Comparison of ENCODE assay signal across 15 mouse cellular contexts in the genomic region with DNA sequence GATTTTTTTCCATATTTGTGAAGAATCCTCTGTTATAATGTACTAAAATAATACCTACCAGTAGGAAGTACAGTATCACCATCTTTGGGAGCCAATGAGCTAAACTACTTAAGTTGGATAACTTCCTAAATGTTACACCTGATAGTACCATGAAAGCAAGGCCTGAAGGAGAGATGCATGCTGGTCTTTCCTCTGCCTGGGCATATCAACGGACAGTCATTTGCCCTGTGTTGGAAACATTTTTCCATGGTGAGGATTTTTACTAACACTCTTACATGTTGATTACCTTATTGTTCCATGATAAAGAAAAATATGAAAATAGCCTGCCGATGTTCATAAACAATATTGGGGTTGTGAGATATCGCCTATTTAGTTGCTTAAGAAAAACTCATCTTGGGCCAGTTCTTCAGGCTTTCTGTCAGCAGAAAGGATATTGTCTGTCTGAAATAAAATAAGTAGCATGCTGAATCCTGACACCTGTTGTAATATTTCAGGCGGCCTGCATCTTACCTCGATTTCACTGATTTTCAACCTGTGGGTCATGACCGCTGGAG. TPM values are rescaled to one million over a fixed set of nuclear protein-coding genes. Genes with fewer than 3 reads are reported as not detected.
A peak's percentile ranks its signal among the peaks of the same experiment; 100 is the strongest.
DNase-seq lines count a peak whose midpoint lies in the region; ATAC-seq and TF ChIP-seq lines count a peak whose summit lies in the region.
"Had no signal": no experiment of that assay in that cellular context is flagged by ENCODE, and none has a peak within 500 bp of the region (broad histone marks: within the 10 kb centered on the region; RNA-seq: fewer than 3 reads in every experiment).

No protein-coding gene starts in this region.

- dilution Hi-C loops in CH12.LX (cut with MboI; ENCODE audit: extremely low pct_ligation_motif_present, extremely low pct_unique_long_range_greater_than_20kb, low sequenced_read_pairs): no loop called here

- ATAC-seq in midbrain, embryonic 12.5 days (ENCODE audit: low FRiP score, low read depth): 0 out of 2 replicates have a peak, but pooled peaks have one; percentile 27
- ATAC-seq in hindbrain, embryonic 12.5 days (ENCODE audit: low FRiP score): no peak

- 95% methylated on average over 6 of the region's 6 CpGs for WGBS in midbrain, embryonic 12.5 days
- 97% methylated on average over 6 of the region's 6 CpGs for WGBS in midbrain, embryonic 10.5 days
- WGBS in macrophage (ENCODE audit: missing documents): 70% methylated on average over 6 of the region's 6 CpGs
- WGBS in hindbrain, embryonic 12.5 days: 94% methylated on average over 6 of the region's 6 CpGs

- no peaks in the 10 kb centered on the region for H3K27me3 ChIP-seq in midbrain, embryonic 12.5 days
- H3K27me3 ChIP-seq in midbrain, embryonic 10.5 days (ENCODE audit: low read depth, poor library complexity, severe bottlenecking): no peaks in the 10 kb centered on the region
- no peaks in the 10 kb centered on the region for H3K27me3 ChIP-seq in CH12.LX (replicated peaks)
- no peaks in the 10 kb centered on the region for H3K27me3 ChIP-seq in hindbrain, embryonic 12.5 days
- H3K27me3 ChIP-seq: embryonic facial prominence, embryonic 13.5 days; kidney, embryonic 15.5 days; limb, embryonic 13.5 days; lung, embryonic 15.5 days; midbrain, embryonic 13.5 days had no signal

- no peak overlapping the region for H3K9ac ChIP-seq in midbrain, embryonic 12.5 days (replicated peaks)
- H3K9ac ChIP-seq in CH12.LX (ENCODE audit: insufficient read depth, low read depth): peak overlapping the region; percentile 30; the same call in 1 of the 2 replicates
- H3K9ac ChIP-seq in hindbrain, embryonic 12.5 days: no peak overlapping the region
- H3K9ac ChIP-seq: kidney, embryonic 15.5 days; limb, embryonic 13.5 days; lung, embryonic 15.5 days had no signal

- peaks cover 60% of the 10 kb centered on the region for H3K79me2 ChIP-seq in CH12.LX (replicated peaks; ENCODE audit: control insufficient read depth, extremely low read depth, insufficient read depth, poor library complexity, severe bottlenecking)
- peaks cover 96% of the 10 kb centered on the region for H3K79me2 ChIP-seq in macrophage (ENCODE audit: inconsistent target)

- in situ Hi-C loops in CH12.LX (cut with MboI; ENCODE audit: low pct_ligation_motif_present, low pct_unique_long_range_greater_than_20kb, low sequenced_read_pairs): loop anchor here (10.0 kb wide), 1 partner anchor 138 kb away; the partner anchor contains the start of gene Atp6v1g3

- TF ChIP-seq CTCF in CH12.LX (conservative IDR thresholded peaks at IDR 0.05 in 1 of 2, IDR thresholded peaks at IDR 0.05 in 1 of 2; ENCODE audit: low read depth in 2 of 2, low read length in 2 of 2): no peak
- no peak for TF ChIP-seq CTCF in bone marrow macrophage, adult 2 months (IDR thresholded peaks at IDR 0.05; ENCODE audit: low read depth, low read length)

- no peak for TF ChIP-seq POLR2A in CH12.LX (IDR thresholded peaks at IDR 0.05; ENCODE audit: low read depth, low read length)
- TF ChIP-seq POLR2A in bone marrow macrophage, adult 2 months (IDR thresholded peaks at IDR 0.05; ENCODE audit: borderline replicate concordance, low read depth, low read length): no peak

- no peak for TF ChIP-seq RAD21 in CH12.LX (IDR thresholded peaks at IDR 0.05; ENCODE audit: low read depth, low read length)

- DNase-seq in midbrain, embryonic 10.5 days (ENCODE audit: low spot score): no peak
- no peak for DNase-seq in CH12.LX (ENCODE audit: extremely low read depth)
- DNase-seq in right cerebral cortex, postnatal 25 days: no peak
- DNase-seq: cerebellum, adult 11 months; cerebellum, adult 9-10 months had no signal

- no peak overlapping the region for H3K4me2 ChIP-seq in midbrain, embryonic 12.5 days (replicated peaks)
- H3K4me2 ChIP-seq in CH12.LX (ENCODE audit: insufficient read depth, low read depth, poor library complexity, severe bottlenecking): peak overlapping the region; percentile 80
- H3K4me2 ChIP-seq in hindbrain, embryonic 12.5 days (replicated peaks): no peak overlapping the region

- H3K9me3 ChIP-seq in midbrain, embryonic 12.5 days: no peaks in the 10 kb centered on the region
- no peaks in the 10 kb centered on the region for H3K9me3 ChIP-seq in midbrain, embryonic 10.5 days (replicated peaks)
- no peaks in the 10 kb centered on the region for H3K9me3 ChIP-seq in CH12.LX (replicated peaks; ENCODE audit: low read length)
- no peaks in the 10 kb centered on the region for H3K9me3 ChIP-seq in hindbrain, embryonic 12.5 days (replicated peaks)
- H3K9me3 ChIP-seq: embryonic facial prominence, embryonic 13.5 days; forebrain, embryonic 10.5 days; kidney, embryonic 15.5 days; limb, embryonic 13.5 days; lung, embryonic 15.5 days; midbrain, embryonic 13.5 days had no signal

- no peak overlapping the region for H3K27ac ChIP-seq in midbrain, embryonic 12.5 days (replicated peaks)
- no peak overlapping the region for H3K27ac ChIP-seq in midbrain, embryonic 10.5 days (replicated peaks)
- H3K27ac ChIP-seq in CH12.LX (ENCODE audit: insufficient read depth, low read depth): peak overlapping the region; percentile 60
- H3K27ac ChIP-seq in bone marrow macrophage, adult 2 months (ENCODE audit: insufficient read depth, low read depth, low read length): peak overlapping the region; percentile 84
- H3K27ac ChIP-seq in macrophage: peak overlapping the region; percentile 86
- H3K27ac ChIP-seq in hindbrain, embryonic 12.5 days: no peak overlapping the region
- H3K27ac ChIP-seq: lung, embryonic 15.5 days had no signal

- no peak overlapping the region for H3K4me3 ChIP-seq in midbrain, embryonic 12.5 days
- H3K4me3 ChIP-seq in midbrain, embryonic 10.5 days: no peak overlapping the region
- peak overlapping the region in 1 of 3 experiments; percentile 14 for H3K4me3 ChIP-seq in CH12.LX (replicated peaks in 1 of 3; ENCODE audit: low read depth in 2 of 3, low read length in 2 of 3, poor library complexity in 1 of 3)
- 0 out of 2 replicates have a peak overlapping the region, but pooled peaks have one; percentile 29 for H3K4me3 ChIP-seq in bone marrow macrophage, adult 2 months (ENCODE audit: insufficient read depth, low read length)
- H3K4me3 ChIP-seq in macrophage (ENCODE audit: inconsistent target): no peak overlapping the region; the same call in 1 of the 2 replicates
- no peak overlapping the region for H3K4me3 ChIP-seq in hindbrain, embryonic 12.5 days

- no peaks in the 10 kb centered on the region for H3K36me3 ChIP-seq in midbrain, embryonic 12.5 days
- H3K36me3 ChIP-seq in midbrain, embryonic 10.5 days: no peaks in the 10 kb centered on the region
- peaks cover 2 to 24% of the 10 kb centered on the region in 2 experiments for H3K36me3 ChIP-seq in CH12.LX (replicated peaks in 1 of 2; ENCODE audit: control insufficient read depth in 1 of 2, insufficient read depth in 1 of 2, low read length in 1 of 2)
- 0 out of 2 replicates have a peak, but pooled peaks cover 9% of the 10 kb centered on the region for H3K36me3 ChIP-seq in macrophage (ENCODE audit: inconsistent target)
- no peaks in the 10 kb centered on the region for H3K36me3 ChIP-seq in hindbrain, embryonic 12.5 days
- H3K36me3 ChIP-seq: embryonic facial prominence, embryonic 13.5 days; forebrain, embryonic 10.5 days; kidney, embryonic 15.5 days; limb, embryonic 13.5 days; lung, embryonic 15.5 days; midbrain, embryonic 13.5 days had no signal

- TF ChIP-seq EP300 in CH12.LX (IDR thresholded peaks at IDR 0.05; ENCODE audit: low read length): no peak; the same call in 1 of the 2 replicates

- peaks cover 8% of the 10 kb centered on the region; the same call in 1 of the 2 replicates for H3K4me1 ChIP-seq in midbrain, embryonic 12.5 days
- peaks cover 18% of the 10 kb centered on the region for H3K4me1 ChIP-seq in midbrain, embryonic 10.5 days
- H3K4me1 ChIP-seq in CH12.LX (ENCODE audit: control insufficient read depth in 1 of 2, insufficient read depth in 2 of 2): peaks cover 3 to 70% of the 10 kb centered on the region in 2 experiments; a peak in 2 of 4 replicates
- H3K4me1 ChIP-seq in bone marrow macrophage, adult 2 months (ENCODE audit: control insufficient read depth, insufficient read depth, low read length): peaks cover 38% of the 10 kb centered on the region
- H3K4me1 ChIP-seq in hindbrain, embryonic 12.5 days: peaks cover 9% of the 10 kb centered on the region; the same call in 1 of the 2 replicates
- H3K4me1 ChIP-seq: kidney, embryonic 15.5 days; lung, embryonic 15.5 days had no signal

TF ChIP-seq in CH12.LX, 34 proteins besides CTCF, POLR2A, EP300 and RAD21:
- TF ChIP-seq CHD1 (IDR thresholded peaks at IDR 0.05; ENCODE audit: low read depth, low read length): 0 out of 2 replicates have a peak, but pooled peaks have one; percentile 71
- no peak for TF ChIP-seq NRF1 (IDR thresholded peaks at IDR 0.05; ENCODE audit: low read depth, low read length)
- TF ChIP-seq NELFE (IDR thresholded peaks at IDR 0.05; ENCODE audit: low read depth, low read length): no peak

RNA-seq across cellular contexts. Expression of gene Ptprc, which starts 38.4 kb away (rescaled TPM):
- polyA plus RNA-seq in midbrain, embryonic 12.5 days (2016; fragmentation: Nextera tagmentation; extraction: Ambion mirVana): 1.2 and 1.3 TPM in 2 replicates
- 1.3 and 1.5 TPM in 2 replicates for polyA plus RNA-seq in midbrain, embryonic 10.5 days (2016; fragmentation: Nextera tagmentation; extraction: Ambion mirVana)
- total RNA-seq in CH12.LX (2012; rRNA removed) (120 and 121 TPM in 2 replicates), CH12.LX (2014; rRNA removed) (211 and 250 TPM in 2 replicates)
- polyA plus RNA-seq in CH12.LX (2012; ENCODE audit: insufficient read length, low read depth) (136 and 146 TPM in 2 replicates), macrophage (2018) (131 to 243 TPM (median 195 TPM) in 3 replicates)
- polyA plus RNA-seq in bone marrow macrophage, adult 2 months (2012; ENCODE audit: insufficient read depth, insufficient read length, missing spikeins): 565 and 582 TPM in 2 replicates
- 1,000 to 10,000 TPM in 25 of 26 experiments, 100 to 1,000 TPM in 1; 921 to 3,220 (median 1,884) TPM for total RNA-seq in macrophage (2018; cell fraction: chromatin; rRNA removed)
- total RNA-seq in macrophage (2018; cell fraction: cytosol; rRNA removed): 100 to 1,000 TPM; 188 to 418 (median 295) TPM
- total RNA-seq in macrophage (2018; cell fraction: nucleus; rRNA removed): 1,000 to 10,000 TPM in 25 of 26 experiments, 100 to 1,000 TPM in 1; 684 to 2,114 (median 1,348) TPM
- polyA plus RNA-seq in hindbrain, embryonic 12.5 days (2016; fragmentation: Nextera tagmentation; extraction: Ambion mirVana): 1.5 TPM in 2 replicates

Comparison
In these comparisons a context has a peak if more than half of its experiments do, and no peak if none do; other contexts are left out.
1. H3K27ac ChIP-seq: peak in CH12.LX (single experiment), bone marrow macrophage, adult 2 months (single experiment) and macrophage (single experiment); none in midbrain, embryonic 12.5 days (single experiment), midbrain, embryonic 10.5 days (single experiment) and hindbrain, embryonic 12.5 days (single experiment).
2. RNA of gene Ptprc, which starts 38.4 kb away (polyA plus RNA-seq): 565 to 582 TPM in bone marrow macrophage, adult 2 months, 131 to 243 TPM in macrophage and 136 to 146 TPM in CH12.LX; 1.3 to 1.5 TPM in midbrain, embryonic 10.5 days, 1.5 TPM in hindbrain, embryonic 12.5 days and 1.2 to 1.3 TPM in midbrain, embryonic 12.5 days; every median in the first group is over 10 times any median in the second.